Mouse (Mus musculus) liver, postnatal 0 days (tissue): Measurements from ENCODE around the gene Rbm47.

Experiments used
- CTCF ChIP-seq: sonication (generic); IDR thresholded peaks from 2 replicates; pipeline ENCODE4 v1.5.1; 2016; ENCODE audit warnings: antibody characterized with exemption, low read depth
- EP300 ChIP-seq: IDR thresholded peaks from 2 replicates; pipeline ENCODE4 v1.6.1; 2016; ENCODE audit warnings: antibody characterized with exemption, low read depth, mild to moderate bottlenecking

DNA sequence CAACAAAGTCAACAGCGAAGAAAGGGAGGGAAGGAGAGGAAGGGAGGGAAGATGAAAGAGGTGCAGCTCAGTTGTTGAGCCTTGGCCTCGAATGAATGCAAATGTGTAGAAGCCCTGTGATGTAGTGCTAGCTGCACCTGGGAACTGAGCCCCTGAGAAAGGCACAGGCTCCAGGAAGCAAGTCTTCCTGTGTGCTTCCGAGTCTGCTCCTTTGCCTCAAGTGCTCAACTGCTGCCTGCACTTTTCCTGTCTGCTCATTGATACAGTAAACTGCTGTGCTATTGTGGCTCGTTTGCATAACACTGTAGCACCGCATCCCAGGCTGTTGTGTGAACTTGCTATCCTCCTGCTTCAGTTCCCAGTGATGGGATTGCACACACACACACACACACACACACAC is 19.4 kb downstream of the Rbm47 start:
- TF ChIP-seq CTCF (no peak), EP300 (no peak)
